Mouse (Mus musculus) right cerebral cortex, adult 18-20 months (tissue): ENCODE data around the gene Pip5k1b.
A peak's percentile ranks its signal among the peaks of the same experiment; 100 is the strongest.

ENCODE experiments used
- DNase-seq: peaks from one replicate; pipeline ENCODE4 v3.0.0; 2022; ENCODE audit warnings: mixed read lengths

Gene Pip5k1b

DNA sequence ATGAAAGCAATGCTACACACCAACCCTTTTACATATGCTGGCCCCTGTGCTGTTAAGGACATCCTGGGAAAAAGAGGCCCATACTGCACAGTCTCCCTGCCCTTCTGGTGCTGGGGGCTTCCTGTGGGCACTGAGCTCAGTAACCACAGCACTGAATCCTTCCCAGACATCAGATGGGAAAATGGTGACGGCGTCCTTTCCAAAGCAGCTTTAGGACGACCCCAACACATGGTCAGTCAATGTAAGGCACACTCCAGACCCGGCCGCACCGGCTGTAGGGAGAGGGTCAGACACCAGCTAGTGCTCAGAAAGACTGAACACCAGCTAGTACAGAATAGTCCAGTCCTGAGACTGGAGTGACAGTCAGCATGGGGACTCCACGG, 13.4 kb downstream of the Pip5k1b start:
- no peak for DNase-seq

DNA sequence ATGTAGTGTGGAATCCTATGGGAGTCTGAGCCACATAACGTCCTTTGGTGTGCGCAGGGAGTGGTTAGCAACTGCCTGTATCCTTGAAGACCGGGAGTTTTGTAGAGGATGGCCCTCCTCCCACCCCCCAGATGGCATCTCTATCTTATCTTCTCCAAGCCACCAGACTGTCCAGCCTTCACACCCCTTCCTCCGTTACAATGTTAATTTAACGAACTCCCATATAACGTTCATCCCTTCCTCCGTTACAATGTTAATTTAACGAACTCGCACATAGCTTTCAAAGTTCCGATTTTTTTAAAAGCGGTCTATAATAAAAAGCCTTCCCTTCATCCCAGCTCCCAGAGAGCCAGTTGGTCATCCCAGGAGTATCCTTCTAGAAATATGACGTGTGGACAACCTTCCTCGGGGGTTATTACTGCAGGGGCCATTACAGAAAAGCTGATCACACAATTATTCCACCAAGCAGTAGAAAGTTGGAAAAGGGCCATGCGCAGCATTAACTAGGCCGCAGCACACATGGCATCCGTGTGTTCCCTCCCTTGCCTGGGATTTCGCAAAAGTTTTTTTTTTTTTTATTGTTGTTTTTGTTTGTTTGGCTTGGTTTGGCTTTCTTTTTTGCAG, 13.9 kb downstream of the Pip5k1b start:
- no peak for DNase-seq

DNA sequence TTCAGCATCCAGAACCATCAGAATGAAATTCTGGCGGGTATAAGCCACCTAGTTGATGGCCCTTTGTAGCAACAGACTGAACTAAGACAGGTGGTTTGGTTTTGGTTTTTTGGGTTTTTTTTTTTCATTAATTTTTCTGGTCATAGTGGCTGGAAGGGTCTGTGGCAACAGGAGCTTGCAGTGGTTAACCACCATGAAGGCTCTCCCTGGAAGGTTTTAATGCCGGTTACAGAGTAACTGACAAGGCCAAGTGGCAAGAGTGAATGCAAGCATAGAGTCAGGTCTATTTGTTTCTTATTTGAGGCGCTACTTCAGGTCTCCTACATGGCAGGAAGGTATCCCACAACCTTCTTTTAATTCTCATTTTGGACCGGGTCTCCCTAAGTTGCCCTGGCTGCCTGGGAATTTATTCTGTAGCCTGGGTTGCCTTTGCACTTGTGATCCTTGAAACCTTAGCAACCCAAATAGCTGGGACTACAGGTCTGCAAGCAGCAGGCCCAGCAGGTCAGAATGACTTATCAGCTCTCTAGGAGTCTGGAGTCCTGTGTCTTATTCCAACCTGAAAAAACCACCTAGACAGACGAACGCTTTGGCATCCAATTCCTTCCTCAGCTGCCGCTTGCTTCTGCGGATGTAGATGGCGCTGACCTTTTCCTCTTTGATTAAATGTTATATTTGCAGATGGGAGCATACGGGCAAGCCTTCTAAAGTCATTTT, 14.6 kb downstream of the Pip5k1b start:
- DNase-seq, result no peak

DNA sequence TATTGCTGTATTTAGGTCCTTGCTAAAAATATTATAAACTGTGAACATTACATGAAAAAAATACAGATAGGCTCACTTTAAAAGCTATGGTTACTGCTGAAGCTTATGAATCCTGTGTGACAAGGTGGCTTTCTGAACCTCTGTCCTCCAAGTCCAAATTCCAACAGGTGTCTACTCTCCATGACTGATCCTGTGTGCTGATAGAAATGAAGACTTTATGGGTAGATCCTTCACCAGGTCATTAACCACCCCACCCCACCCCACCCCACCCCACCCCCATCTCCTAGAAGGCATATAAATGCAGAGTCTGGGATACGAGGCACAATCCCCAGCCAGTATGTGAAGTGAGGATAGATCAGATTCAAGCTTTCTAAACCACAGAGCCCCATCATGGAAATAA, 16.6 kb downstream of the Pip5k1b start:
- DNase-seq, result no peak

DNA sequence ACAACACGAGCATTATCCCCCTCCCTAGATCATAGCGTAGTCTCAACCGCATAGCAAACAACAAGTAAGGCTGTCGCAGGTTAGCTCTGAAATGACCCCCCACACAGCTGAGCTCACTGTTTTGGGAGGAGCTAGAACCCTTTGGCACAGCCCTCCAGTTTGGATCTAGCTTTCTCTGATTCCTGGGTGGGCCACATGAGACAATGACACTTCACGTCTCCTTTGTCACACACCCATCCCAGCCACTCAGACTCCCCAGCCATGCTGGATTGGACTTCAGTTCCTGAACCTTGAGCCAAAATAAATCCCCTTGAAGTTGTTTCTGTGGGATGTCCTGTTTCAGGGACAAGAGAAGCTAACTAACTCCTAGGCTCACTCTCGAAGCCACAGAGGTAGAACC, 17.5 kb downstream of the Pip5k1b start:
- no peak for DNase-seq

DNA sequence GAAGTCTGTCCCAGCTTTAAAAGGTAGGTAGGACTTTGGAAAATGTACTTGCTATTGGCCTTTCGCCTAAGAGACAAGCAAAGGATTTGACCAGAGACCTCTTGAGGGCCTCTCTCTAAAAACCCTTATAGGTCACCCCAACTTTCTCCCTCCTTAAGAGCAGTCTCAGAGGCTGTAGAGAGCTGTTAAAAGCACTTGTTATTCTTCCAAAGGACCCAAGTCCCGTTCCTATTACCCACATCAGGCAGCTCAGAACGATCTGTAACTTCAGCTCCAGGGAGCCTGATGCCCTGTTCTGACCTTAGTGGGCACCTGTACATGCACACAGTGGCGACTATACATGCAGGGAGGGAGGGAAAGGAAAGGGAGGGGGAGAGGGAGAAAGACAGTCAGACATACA, 18.0 kb downstream of the Pip5k1b start:
- no peak for DNase-seq

DNA sequence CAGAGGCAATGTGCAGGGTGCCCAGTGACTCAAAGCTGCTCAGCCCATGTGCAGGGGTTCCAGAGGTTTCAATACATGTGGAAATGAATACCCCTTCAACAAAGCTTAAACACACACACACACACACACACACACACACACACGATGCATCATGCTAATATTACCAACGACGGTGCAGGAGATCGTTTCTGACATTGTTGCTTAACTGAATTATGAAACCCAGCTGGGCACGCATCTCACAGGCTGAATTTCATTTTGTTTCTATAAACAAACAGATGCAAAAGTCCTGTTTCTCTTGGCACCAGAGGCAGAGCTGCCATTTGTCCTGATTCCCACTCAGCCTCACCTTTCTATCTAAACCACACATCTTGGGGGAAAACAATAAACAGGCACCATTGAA, 18.8 kb downstream of the Pip5k1b start:
- DNase-seq, result no peak

DNA sequence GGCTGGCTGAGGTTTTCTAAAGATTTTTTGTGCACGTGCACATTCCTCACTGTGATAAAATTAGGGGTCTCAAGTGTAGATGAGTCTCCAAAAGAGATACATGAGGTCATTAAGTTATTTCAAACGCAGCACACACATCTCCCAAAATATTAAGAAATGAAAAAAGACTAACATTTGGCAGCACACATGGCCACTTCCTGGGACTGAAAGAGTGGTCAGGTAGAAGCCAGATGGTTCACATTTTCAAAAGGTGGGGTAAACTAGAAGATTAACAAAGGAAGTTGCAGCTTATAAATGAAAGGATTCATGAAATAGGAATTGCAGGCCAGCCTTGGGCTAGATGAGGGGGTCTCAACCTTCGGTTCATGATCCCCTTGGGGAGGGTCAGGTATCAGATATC, 19.4 kb downstream of the Pip5k1b start:
- DNase-seq, result no peak

DNA sequence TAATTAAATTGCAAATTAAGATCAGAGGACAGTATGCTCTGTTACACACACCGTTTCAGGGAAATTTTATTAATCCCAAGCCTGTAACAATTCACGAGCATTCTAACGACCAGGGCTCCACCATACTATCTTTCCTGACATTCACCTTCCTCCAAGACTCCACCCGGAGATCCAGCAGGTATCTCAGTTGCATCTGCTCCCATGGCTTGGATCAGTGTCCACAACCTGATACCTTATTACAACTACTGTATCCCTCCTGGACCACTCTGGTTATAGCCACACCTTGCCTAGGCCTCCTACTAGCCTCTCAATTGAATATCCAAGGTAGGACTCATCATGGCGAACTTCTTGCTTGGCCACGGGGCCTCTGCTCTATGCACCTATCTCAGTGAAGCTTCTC, 20.5 kb downstream of the Pip5k1b start:
- DNase-seq, result no peak

DNA sequence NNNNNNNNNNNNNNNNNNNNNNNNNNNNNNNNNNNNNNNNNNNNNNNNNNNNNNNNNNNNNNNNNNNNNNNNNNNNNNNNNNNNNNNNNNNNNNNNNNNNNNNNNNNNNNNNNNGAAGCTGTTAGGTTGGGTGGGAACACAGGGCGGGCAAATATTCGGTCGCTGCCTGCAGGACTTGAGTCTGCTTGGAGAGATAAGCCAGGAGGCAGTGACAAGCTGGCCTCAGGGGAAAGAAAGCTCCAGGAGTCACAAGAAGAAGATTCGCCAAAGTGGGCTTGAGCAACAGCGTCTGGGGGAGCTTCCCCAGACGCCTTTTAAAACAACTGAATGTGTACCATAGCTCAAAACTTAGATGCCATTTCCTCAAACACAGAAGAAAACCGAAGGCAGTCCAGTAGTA, 20.9 kb downstream of the Pip5k1b start:
- DNase-seq, result no peak

DNA sequence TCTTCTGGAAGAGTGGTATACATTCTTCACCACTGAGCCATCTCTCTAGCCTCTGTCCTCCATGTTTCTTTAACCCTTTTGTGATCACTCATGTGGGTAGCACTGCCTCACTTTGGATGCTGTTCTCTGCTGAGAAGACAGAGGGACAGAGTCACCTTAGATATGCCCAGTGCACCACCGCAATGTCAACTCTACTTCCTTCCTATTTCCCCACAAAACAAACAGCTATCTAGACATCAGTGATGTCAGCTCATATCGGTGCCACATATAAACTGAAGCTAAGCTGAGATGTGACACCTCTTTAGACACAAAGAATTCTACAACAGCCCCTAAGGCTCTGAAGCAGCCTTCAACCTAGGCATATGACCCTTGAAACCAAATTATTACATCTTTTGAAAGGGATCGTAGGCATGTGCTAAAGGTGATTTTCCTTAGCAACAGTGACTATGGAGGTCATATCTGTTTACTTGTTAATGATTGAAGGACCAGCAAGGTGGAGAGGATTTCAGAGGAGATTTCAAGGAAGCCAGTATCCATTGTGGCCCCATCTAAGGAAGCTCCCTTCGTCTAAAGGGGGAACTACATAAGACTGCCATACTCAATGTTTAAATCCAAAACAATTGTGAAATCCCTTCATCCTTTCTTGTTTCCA, 26.6 kb downstream of the Pip5k1b start:
- DNase-seq, result no peak

DNA sequence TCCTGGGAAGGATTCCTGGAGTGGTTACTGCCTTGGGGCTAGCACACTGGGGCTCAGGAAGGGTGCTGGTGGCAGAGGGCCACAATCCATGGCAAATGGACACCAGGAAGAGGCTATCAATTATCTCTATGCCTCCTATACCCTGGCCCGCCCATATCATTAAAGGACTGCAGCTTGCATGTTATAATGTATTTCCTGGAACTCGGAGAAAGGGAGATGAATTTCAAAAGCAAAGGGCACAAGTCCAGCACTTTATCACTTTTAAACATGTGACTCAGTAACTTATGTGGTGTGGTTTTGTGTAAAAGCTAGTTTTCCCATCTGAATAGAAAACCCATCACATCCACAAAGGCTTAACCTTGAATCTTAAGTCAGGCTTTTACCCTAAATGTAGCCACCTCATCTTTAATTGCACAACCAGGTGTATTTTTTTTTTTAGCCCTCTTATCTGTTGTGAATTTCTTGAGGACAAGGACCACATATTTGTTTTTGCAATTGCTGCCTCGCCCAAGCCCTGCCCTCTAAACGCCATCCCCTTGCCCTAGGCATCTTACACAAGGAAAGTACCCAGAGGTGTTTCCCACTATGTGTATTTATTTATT, 27.4 kb downstream of the Pip5k1b start:
- DNase-seq, result no peak

DNA sequence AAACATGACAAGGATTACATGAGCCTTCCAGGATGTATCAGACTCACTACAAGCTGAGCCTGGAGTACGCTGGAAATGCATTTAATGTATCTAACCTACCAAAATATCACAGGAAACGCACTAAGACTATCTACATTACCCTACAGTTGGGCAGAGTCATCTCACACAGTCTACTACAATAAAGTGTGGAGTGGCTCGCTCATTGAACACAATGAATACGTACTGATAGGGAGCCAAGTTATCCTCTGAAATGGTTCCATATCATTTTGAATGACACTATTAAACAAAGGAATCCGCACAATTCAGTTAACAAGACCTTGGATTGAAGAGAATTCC, 28.1 kb downstream of the Pip5k1b start:
- DNase-seq, result no peak

DNA sequence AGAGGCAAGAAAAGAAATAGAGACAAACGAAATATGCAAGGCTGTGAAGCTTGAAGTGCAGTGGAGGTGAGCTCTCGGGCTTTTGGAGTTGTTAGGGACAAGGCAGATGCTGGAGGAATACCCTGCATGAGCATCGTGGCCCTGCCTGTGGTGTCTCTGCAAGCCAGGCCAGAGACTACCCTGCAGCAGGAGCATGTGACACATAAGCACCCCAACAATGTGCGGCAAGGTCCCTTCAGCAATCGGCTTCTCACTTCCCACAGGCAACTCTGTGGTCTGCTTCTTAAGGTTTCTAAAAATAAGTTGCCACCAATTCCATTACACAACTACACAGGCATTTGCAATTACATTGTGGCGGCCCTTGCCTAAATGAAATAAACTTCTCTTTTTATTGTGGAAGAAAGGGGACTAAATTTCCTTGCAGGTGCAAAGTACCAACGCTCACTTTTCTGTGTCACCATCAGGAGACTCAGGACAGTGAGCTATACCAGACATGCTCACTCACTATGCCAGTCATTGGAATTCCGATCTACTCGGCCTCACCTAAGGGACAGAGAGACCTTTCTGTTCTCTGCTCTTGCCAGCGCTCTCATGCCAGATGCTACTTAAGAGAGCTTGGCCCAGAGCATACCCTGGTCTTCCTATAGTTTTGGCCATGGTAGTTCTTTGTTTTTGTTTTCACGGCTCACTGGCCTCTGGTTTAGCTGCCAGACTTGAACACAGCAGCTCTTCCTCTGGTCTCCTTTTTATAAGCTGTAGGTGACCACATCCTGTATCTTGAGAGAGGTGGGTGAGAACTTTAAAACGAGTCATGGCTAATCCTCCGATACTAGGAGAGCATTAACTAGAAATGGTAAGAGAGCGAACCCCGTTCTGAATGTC, 28.7 kb downstream of the Pip5k1b start:
- DNase-seq, result peak; percentile 21

DNA sequence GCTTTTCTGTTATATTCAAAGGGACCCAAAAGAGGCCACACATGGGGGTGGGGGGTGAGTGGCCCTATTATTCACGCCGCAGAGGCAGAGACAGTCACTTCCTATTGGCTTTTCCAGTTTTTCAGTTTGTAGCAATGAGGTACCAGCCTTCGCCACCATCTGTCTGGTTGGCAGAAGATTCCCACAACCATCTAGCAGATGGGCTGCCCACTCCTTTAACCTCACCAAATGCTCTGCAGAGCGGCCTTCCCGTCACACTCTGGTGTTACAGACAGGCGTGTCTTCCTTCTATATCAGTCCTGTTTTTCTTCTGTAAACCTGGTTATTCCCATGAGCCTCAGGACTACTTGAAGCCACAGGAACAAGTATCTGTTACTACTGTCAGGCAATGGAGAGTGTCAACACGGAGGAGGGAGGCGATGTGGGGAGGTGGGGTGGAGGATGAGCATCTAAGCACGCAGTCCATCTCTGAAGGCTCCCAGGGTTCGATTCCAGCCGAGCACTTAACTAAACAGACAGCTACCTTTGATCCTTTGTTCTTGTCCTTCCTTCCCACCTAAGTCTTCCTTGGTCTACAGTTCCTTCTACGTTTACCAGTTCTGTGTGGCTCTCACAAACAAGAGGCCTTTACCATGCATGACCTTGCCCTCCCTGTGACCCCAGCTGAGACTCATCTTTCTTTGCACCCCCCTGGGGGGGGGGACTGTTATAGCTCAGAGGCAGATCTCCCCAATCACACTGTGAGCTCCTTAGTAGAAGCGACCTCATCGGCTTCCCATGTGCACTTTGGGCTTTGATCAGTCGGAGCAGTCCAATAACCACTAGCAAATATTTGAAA, 32.0 kb downstream of the Pip5k1b start:
- peak; percentile 76 for DNase-seq

DNA sequence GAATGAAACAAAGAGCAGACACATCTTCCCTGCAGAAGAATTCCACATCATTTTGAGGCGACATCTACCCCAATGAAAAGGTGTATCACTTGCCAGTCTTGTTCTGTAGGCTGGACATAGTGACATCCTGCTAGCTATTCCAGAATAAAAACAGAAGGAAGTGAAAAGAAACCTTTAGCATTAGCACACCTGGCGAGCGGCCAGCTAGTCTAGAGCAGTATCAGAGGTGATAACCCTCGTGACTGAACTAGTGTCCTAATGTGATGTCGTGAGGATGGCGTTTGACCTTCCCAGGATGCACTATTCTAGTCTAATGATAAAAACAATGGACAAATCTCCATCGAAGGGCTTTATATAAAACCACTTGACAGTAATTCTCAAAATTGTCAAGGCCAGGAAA, 33.7 kb downstream of the Pip5k1b start:
- DNase-seq, result no peak

DNA sequence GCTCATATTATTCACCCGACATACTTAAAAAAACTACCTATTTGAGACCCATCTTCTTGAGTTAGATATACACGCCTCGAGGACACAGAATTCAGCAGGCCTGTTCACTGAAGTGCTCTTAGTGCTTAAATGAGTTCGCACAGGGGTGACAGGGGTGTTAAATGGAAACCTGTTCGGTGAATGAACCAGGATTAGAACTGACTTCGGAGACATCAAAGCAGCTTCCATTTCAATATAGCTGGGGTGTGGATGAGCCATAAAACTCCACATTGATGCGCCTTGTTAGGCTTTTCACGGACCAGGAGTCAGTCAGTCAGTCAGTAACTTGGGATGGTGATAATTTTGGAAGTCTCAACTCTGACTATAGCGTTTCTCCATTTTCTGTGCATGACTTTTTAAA, 34.5 kb downstream of the Pip5k1b start:
- no peak for DNase-seq

DNA sequence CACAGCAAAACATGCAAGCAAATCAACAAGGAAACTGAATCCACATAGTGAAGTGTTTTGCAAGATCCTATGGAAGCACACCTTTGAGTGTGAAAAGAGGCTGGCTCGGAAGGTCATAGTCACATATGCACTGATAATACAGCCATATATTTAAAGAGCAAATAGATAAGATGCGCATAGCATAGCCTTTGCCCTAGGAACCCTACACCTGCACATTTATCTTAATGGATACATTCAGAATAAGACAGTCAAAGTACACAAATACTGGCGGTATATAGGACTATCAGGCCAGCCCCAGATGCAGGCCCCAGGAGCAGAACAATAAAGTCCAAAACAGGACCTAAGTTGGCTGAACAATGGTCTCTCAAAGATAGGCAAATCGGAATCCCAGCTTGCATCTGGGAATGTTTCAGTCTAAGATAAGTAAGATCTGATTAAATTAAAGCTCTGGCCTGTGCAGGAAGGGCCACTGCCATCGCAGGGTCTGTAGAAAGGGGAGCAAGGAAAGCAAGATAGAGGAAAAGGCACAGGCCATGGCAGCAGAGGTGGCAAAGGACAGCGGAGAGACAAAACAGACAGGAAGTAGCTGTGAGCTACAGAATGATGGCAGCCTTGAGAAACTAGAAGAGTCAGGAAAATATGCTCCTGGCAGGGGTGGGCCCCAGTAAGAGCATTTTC, 35.8 kb downstream of the Pip5k1b start:
- no peak for DNase-seq

DNA sequence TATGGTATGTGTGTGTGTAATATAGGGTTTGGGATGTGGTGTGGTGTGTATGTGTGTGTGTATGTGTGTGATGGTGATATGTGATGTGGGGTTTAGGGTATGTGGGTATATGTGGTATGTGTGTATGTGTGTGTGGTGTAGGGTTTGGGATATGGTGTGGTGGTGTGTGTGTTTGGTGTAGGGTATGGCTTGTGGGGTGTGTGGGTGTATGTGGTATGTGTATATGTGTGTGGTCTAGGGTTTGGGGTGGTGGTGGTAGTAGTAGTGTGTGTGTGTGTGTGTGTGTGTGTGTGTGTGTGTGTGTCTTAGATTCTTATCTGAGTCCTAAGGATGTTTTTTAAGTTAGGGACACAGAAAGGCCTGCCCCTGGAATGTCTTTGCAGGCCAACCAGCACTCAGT, 37.3 kb downstream of the Pip5k1b start:
- no peak for DNase-seq

DNA sequence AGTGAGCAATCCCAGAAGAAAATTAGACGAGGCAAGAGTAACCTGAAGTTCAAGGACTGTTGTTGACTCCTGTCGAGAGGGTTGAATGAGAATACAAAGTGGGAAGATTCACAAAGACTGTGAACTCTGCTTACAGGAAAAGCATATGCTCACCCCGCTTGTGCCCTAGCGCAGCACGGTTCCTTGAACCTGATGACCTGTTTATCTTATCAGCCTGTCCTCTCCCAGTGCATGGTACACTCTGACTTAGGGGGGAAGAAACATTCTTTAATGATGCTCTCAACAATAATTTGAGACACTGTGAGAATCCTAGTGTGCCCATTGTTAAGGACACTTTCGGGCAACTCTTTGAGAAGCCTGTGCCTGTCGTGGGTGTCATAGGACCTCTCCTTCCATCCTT, 38.6 kb downstream of the Pip5k1b start:
- no peak for DNase-seq

DNA sequence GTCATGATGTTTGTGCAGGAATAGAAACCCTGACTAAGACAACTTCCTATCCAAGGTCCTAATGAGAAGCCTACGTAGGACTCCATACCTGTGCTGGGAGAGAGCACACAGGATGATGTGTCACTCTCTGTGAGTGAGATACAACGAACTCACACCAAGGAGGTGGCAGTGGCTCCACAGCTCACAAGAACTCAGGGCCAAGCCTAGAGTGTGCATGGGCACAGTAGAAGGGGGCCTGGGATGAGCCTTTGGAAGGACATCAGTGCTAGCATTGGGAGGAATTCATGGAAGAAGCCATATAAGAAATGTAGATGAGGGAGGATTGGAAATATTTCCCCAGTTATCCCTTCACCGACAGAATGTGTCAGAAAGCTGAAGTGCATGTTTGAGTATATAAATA, 39.7 kb downstream of the Pip5k1b start:
- DNase-seq, result no peak
